In the genomic region with DNA sequence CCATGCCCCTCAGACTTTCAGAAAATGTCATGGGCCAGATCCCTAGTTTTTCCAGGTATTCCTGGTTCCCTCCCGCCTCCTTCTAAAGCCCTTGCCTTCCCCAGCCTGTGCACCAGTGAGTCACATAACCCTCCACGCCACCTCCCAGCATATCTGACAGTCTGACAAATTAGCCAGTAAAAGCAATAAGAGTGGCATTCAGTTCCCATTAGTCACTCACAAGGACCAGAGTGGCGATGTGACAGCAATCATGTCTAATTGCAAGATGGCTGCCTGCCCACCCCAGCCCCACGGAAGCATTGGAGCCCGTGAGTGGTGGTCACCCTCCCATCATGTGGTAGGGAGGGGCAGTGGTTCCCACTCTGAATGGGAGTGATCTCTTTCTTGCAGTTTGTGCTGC, we compare ENCODE assay signal across 21 mouse cellular contexts. TPM values are rescaled to one million over a fixed set of nuclear protein-coding genes. Genes with fewer than 3 reads are reported as not detected.
DNase-seq lines count a peak whose midpoint lies in the region; ATAC-seq and TF ChIP-seq lines count a peak whose summit lies in the region.
"Had no signal": no experiment of that assay in that cellular context is flagged by ENCODE, and none has a peak within 500 bp of the region (broad histone marks: within the 10 kb centered on the region; RNA-seq: fewer than 3 reads in every experiment).

No protein-coding gene starts in this region.

- WGBS in hindbrain, embryonic 11.5 days = 59% methylated on average over 5 of the region's 5 CpGs
- WGBS in hindbrain, postnatal 0 days = 36% methylated on average over 5 of the region's 5 CpGs
- WGBS in forebrain, embryonic 16.5 days = 22% methylated on average over 5 of the region's 5 CpGs

- ATAC-seq in hindbrain, embryonic 11.5 days (ENCODE audit: low FRiP score) = peak; percentile 26; the same call in 1 of the 2 replicates
- no peak for ATAC-seq in hindbrain, postnatal 0 days
- ATAC-seq in forebrain, embryonic 16.5 days = peak; percentile 34; the same call in 1 of the 2 replicates
- ATAC-seq: CD4-positive, CD25-positive, alpha-beta regulatory T cell, adult 4 months had no signal

- H3K4me3 ChIP-seq in hindbrain, embryonic 11.5 days (ENCODE audit: low read depth, low read length) = no peak overlapping the region
- H3K4me3 ChIP-seq in hindbrain, postnatal 0 days (ENCODE audit: low read length) = no peak overlapping the region
- H3K4me3 ChIP-seq in forebrain, embryonic 16.5 days (replicated peaks; ENCODE audit: low read length) = no peak overlapping the region
- H3K4me3 ChIP-seq: embryonic facial prominence, embryonic 15.5 days; heart, embryonic 12.5 days; myocyte had no signal

- DNase-seq in hindbrain, embryonic 11.5 days (ENCODE audit: low spot score) = peak; percentile 7
- no peak for DNase-seq in hindbrain, postnatal 0 days (ENCODE audit: low spot score)
- peak; percentile 50 for DNase-seq in 3T3-L1 (ENCODE audit: low read depth, low spot score)
- peak; percentile 92 for DNase-seq in Muller cell, postnatal 12 days (ENCODE audit: inconsistent ontology term)
- DNase-seq in gastrocnemius, postnatal 25 days = no peak
- DNase-seq in lung, postnatal 25 days (ENCODE audit: low spot score) = no peak
- DNase-seq: cerebellum, adult 2 months; cerebellum, postnatal 36 days; heart, postnatal 14 days; kidney, adult 11 months; lung, embryonic 14.5 days; thymus, postnatal 25 days had no signal

- no peak overlapping the region for H3K4me2 ChIP-seq in hindbrain, embryonic 11.5 days (replicated peaks; ENCODE audit: low read depth, low read length)
- no peak overlapping the region for H3K4me2 ChIP-seq in hindbrain, postnatal 0 days (ENCODE audit: low read depth, low read length)
- H3K4me2 ChIP-seq in forebrain, embryonic 16.5 days (ENCODE audit: low read length) = no peak overlapping the region
- H3K4me2 ChIP-seq: embryonic facial prominence, embryonic 15.5 days; heart, embryonic 12.5 days; liver, embryonic 11.5 days; lung, embryonic 14.5 days; midbrain, embryonic 11.5 days had no signal

- H3K9ac ChIP-seq in hindbrain, embryonic 11.5 days (ENCODE audit: low read depth, low read length) = no peak overlapping the region
- H3K9ac ChIP-seq in hindbrain, postnatal 0 days (replicated peaks; ENCODE audit: low read length) = no peak overlapping the region
- H3K9ac ChIP-seq in forebrain, embryonic 16.5 days (replicated peaks; ENCODE audit: low read depth, low read length) = no peak overlapping the region
- H3K9ac ChIP-seq: embryonic facial prominence, embryonic 15.5 days; heart, embryonic 12.5 days; lung, embryonic 14.5 days had no signal

- H3K27me3 ChIP-seq in hindbrain, embryonic 11.5 days (ENCODE audit: control insufficient read depth, insufficient read depth, low read length) = no peaks in the 10 kb centered on the region
- no peaks in the 10 kb centered on the region for H3K27me3 ChIP-seq in hindbrain, postnatal 0 days (ENCODE audit: insufficient read depth, low read length)
- H3K27me3 ChIP-seq in forebrain, embryonic 16.5 days (replicated peaks; ENCODE audit: control insufficient read depth, insufficient read depth, low read length) = no peaks in the 10 kb centered on the region
- H3K27me3 ChIP-seq: embryonic facial prominence, embryonic 15.5 days had no signal

- no peaks in the 10 kb centered on the region for H3K36me3 ChIP-seq in hindbrain, embryonic 11.5 days (ENCODE audit: control insufficient read depth, insufficient read depth, low read length)
- H3K36me3 ChIP-seq in hindbrain, postnatal 0 days (ENCODE audit: insufficient read depth, low read length) = no peaks in the 10 kb centered on the region
- H3K36me3 ChIP-seq in forebrain, embryonic 16.5 days (ENCODE audit: control insufficient read depth, insufficient read depth) = no peaks in the 10 kb centered on the region
- H3K36me3 ChIP-seq: embryonic facial prominence, embryonic 15.5 days; heart, embryonic 12.5 days had no signal

- no peak for TF ChIP-seq CTCF in hindbrain, postnatal 0 days (IDR thresholded peaks at IDR 0.05; ENCODE audit: low read depth)

- no peak overlapping the region for H3K27ac ChIP-seq in hindbrain, embryonic 11.5 days (ENCODE audit: low read depth, low read length)
- no peak overlapping the region for H3K27ac ChIP-seq in hindbrain, postnatal 0 days
- no peak overlapping the region for H3K27ac ChIP-seq in forebrain, embryonic 16.5 days (ENCODE audit: low read length)
- H3K27ac ChIP-seq: embryonic facial prominence, embryonic 15.5 days; kidney, postnatal 0 days had no signal

- no peaks in the 10 kb centered on the region for H3K9me3 ChIP-seq in hindbrain, embryonic 11.5 days (ENCODE audit: control insufficient read depth, low read length)
- H3K9me3 ChIP-seq in hindbrain, postnatal 0 days (ENCODE audit: low read length) = no peaks in the 10 kb centered on the region
- H3K9me3 ChIP-seq in forebrain, embryonic 16.5 days (ENCODE audit: control insufficient read depth, low read length) = no peaks in the 10 kb centered on the region
- H3K9me3 ChIP-seq: embryonic facial prominence, embryonic 15.5 days; heart, embryonic 12.5 days had no signal

- 0 out of 2 replicates have a peak, but pooled peaks cover 4% of the 10 kb centered on the region for H3K4me1 ChIP-seq in hindbrain, embryonic 11.5 days (replicated peaks; ENCODE audit: control insufficient read depth, insufficient read depth, low read length)
- peaks cover 12% of the 10 kb centered on the region for H3K4me1 ChIP-seq in hindbrain, postnatal 0 days (ENCODE audit: insufficient read depth, low read length)
- H3K4me1 ChIP-seq in forebrain, embryonic 16.5 days (replicated peaks; ENCODE audit: control insufficient read depth, insufficient read depth, low read length) = peaks cover 43% of the 10 kb centered on the region
- H3K4me1 ChIP-seq: heart, embryonic 12.5 days had no signal

RNA-seq across cellular contexts. Expression of a gene that starts 25.3 kb away (rescaled TPM):
- 13.4 and 13.9 TPM in 2 replicates for polyA plus RNA-seq in hindbrain, embryonic 11.5 days (2014; fragmentation: Nextera tagmentation; extraction: Ambion mirVana)
- total RNA-seq in hindbrain, postnatal 0 days (2014; rRNA removed) = 12.0 and 13.9 TPM in 2 replicates
- 11.8 and 13.3 TPM in 2 replicates for polyA plus RNA-seq in hindbrain, postnatal 0 days (2015; fragmentation: Nextera tagmentation; extraction: Ambion mirVana)
- polyA plus RNA-seq in forebrain, embryonic 16.5 days (2015; fragmentation: Nextera tagmentation; extraction: Ambion mirVana) = 6.4 TPM in 2 replicates
- 1 to 10 TPM in 1 of 2 experiments, not detected in 1; 2.2 TPM for total RNA-seq in gastrocnemius, postnatal 25 days (2021)
- total RNA-seq: granulocyte monocyte progenitor cell, adult 5-6 weeks; heart, postnatal 14 days had no signal
- polyA plus RNA-seq: CD4-positive, CD25-positive, alpha-beta regulatory T cell, adult 4 months; myocyte had no signal

Comparison
In these comparisons a context has a peak if more than half of its experiments do, and no peak if none do; other contexts are left out.
1. DNase-seq: peak in hindbrain, embryonic 11.5 days (single experiment), 3T3-L1 (single experiment) and Muller cell, postnatal 12 days (single experiment); none in hindbrain, postnatal 0 days (single experiment), gastrocnemius, postnatal 25 days (single experiment) and lung, postnatal 25 days (single experiment).